Mouse (Mus musculus): Measurements from ENCODE around the gene Galnt7. TPM values are rescaled to one million over a fixed set of nuclear protein-coding genes. Genes with fewer than 3 reads are reported as not detected.

Galnt7 gene
- polyA plus RNA-seq, 1 experiment from 2014 or later, result 9.7 TPM

- no peaks in the 10 kb centered on the region for H3K4me1 ChIP-seq
- H3K9me3 ChIP-seq, result no peaks in the 10 kb centered on the region
- H3K36me3 ChIP-seq (replicated peaks), result no peaks in the 10 kb centered on the region
- no peak overlapping the region for H3K4me3 ChIP-seq
- H3K27me3 ChIP-seq (replicated peaks), result no peaks in the 10 kb centered on the region
- no peak overlapping the region for H3K27ac ChIP-seq
- H3K9ac ChIP-seq, result no peak overlapping the region
- no peak overlapping the region for H3K4me2 ChIP-seq
- no peak for ATAC-seq (replicated peaks)
- whole genome bisulfite sequencing, result 83% methylated on average over 7 of the region's 7 CpGs
These were observed 60.2 kb downstream of the Galnt7 start for GRCm38 (mm10) chr8:57592604-57593003.

- no peaks in the 10 kb centered on the region for H3K4me1 ChIP-seq
- WGBS, result 92% methylated on average over 4 of the region's 4 CpGs
- H3K9ac ChIP-seq, result no peak overlapping the region
- no peaks in the 10 kb centered on the region for H3K9me3 ChIP-seq
- H3K4me3 ChIP-seq, result no peak overlapping the region
- no peak overlapping the region for H3K27ac ChIP-seq
- no peak for ATAC-seq (replicated peaks)
- H3K4me2 ChIP-seq, result no peak overlapping the region
- H3K36me3 ChIP-seq (replicated peaks), result no peaks in the 10 kb centered on the region
- no peaks in the 10 kb centered on the region for H3K27me3 ChIP-seq (replicated peaks)
These were observed 61.2 kb downstream of the Galnt7 start for GRCm38 (mm10) chr8:57591681-57592080.

GRCm38 (mm10) chr8:57590015-57590414 is 62.8 kb downstream of the Galnt7 start:
- H3K4me2 ChIP-seq, result no peak overlapping the region
- no peaks in the 10 kb centered on the region for H3K36me3 ChIP-seq (replicated peaks)
- no peaks in the 10 kb centered on the region for H3K4me1 ChIP-seq
- WGBS, result 91% methylated on average over 8 of the region's 8 CpGs
- no peaks in the 10 kb centered on the region for H3K9me3 ChIP-seq
- no peaks in the 10 kb centered on the region for H3K27me3 ChIP-seq (replicated peaks)
- H3K9ac ChIP-seq, result no peak overlapping the region
- ATAC-seq (replicated peaks), result no peak
- H3K4me3 ChIP-seq, result no peak overlapping the region
- H3K27ac ChIP-seq, result no peak overlapping the region

- Histone ChIP-seq H3K4me1 (no peaks in the 10 kb centered on the region), H3K27me3 (replicated peaks) (no peaks in the 10 kb centered on the region), H3K9me3 (no peaks in the 10 kb centered on the region), H3K9ac (no peak overlapping the region), H3K4me2 (no peak overlapping the region), H3K36me3 (replicated peaks) (no peaks in the 10 kb centered on the region), H3K27ac (no peak overlapping the region), H3K4me3 (no peak overlapping the region)
- ATAC-seq (replicated peaks), result no peak
- 92% methylated on average over 9 of the region's 9 CpGs for WGBS
These were observed 63.7 kb downstream of the Galnt7 start for GRCm38 (mm10) chr8:57589176-57589575.

GRCm38 (mm10) chr8:57588604-57589003 is 64.2 kb downstream of the Galnt7 start:
- 87% methylated on average over 1 of the region's 1 CpGs for WGBS
- no peak for ATAC-seq (replicated peaks)
- H3K9ac ChIP-seq, result no peak overlapping the region

GRCm38 (mm10) chr8:57586667-57587066 is 66.2 kb downstream of the Galnt7 start:
- ATAC-seq (replicated peaks), result no peak
- H3K4me2 ChIP-seq, result no peak overlapping the region
- no peak overlapping the region for H3K27ac ChIP-seq
- H3K4me3 ChIP-seq, result no peak overlapping the region
- no peaks in the 10 kb centered on the region for H3K36me3 ChIP-seq (replicated peaks)
- no peaks in the 10 kb centered on the region for H3K27me3 ChIP-seq (replicated peaks)
- H3K9me3 ChIP-seq, result no peaks in the 10 kb centered on the region
- no peak overlapping the region for H3K9ac ChIP-seq
- WGBS, result 52% methylated on average over 4 of the region's 4 CpGs
- no peaks in the 10 kb centered on the region for H3K4me1 ChIP-seq

More at GRCm38 (mm10) chr8:57588604-57589003, 64.2 kb downstream of the Galnt7 start:
- H3K4me2 ChIP-seq, result no peak overlapping the region
- no peaks in the 10 kb centered on the region for H3K4me1 ChIP-seq
- H3K27me3 ChIP-seq (replicated peaks), result no peaks in the 10 kb centered on the region
- H3K36me3 ChIP-seq (replicated peaks), result no peaks in the 10 kb centered on the region
- H3K4me3 ChIP-seq, result no peak overlapping the region
- no peak overlapping the region for H3K27ac ChIP-seq
- no peaks in the 10 kb centered on the region for H3K9me3 ChIP-seq

- Histone ChIP-seq H3K27me3 (replicated peaks) (no peaks in the 10 kb centered on the region), H3K4me2 (no peak overlapping the region), H3K4me3 (no peak overlapping the region), H3K9me3 (no peaks in the 10 kb centered on the region), H3K4me1 (no peaks in the 10 kb centered on the region), H3K27ac (no peak overlapping the region), H3K36me3 (replicated peaks) (no peaks in the 10 kb centered on the region), H3K9ac (no peak overlapping the region)
- WGBS, result 37% methylated on average over 3 of the region's 3 CpGs
- no peak for ATAC-seq (replicated peaks)
These were observed 67.0 kb downstream of the Galnt7 start for GRCm38 (mm10) chr8:57585831-57586230.

GRCm38 (mm10) chr8:57585128-57585442 is 67.7 kb downstream of the Galnt7 start:
- no peak for ATAC-seq (replicated peaks)
- Histone ChIP-seq H3K4me3 (no peak overlapping the region), H3K9ac (no peak overlapping the region), H3K9me3 (no peaks in the 10 kb centered on the region), H3K4me2 (no peak overlapping the region), H3K27ac (no peak overlapping the region), H3K36me3 (replicated peaks) (no peaks in the 10 kb centered on the region), H3K27me3 (replicated peaks) (no peaks in the 10 kb centered on the region), H3K4me1 (no peaks in the 10 kb centered on the region)
- WGBS, result 91% methylated on average over 5 of the region's 5 CpGs

- Histone ChIP-seq H3K27ac (no peak overlapping the region), H3K9ac (no peak overlapping the region), H3K9me3 (no peaks in the 10 kb centered on the region), H3K27me3 (replicated peaks) (no peaks in the 10 kb centered on the region), H3K36me3 (replicated peaks) (no peaks in the 10 kb centered on the region), H3K4me3 (no peak overlapping the region), H3K4me1 (no peaks in the 10 kb centered on the region), H3K4me2 (no peak overlapping the region)
- WGBS, result 63% methylated on average over 8 of the region's 8 CpGs
- no peak for ATAC-seq (replicated peaks)
These were observed 68.3 kb downstream of the Galnt7 start for GRCm38 (mm10) chr8:57584416-57585127.

GRCm38 (mm10) chr8:57579845-57580244 is 73.0 kb downstream of the Galnt7 start:
- no peak overlapping the region for H3K9ac ChIP-seq
- H3K27ac ChIP-seq, result no peak overlapping the region
- H3K36me3 ChIP-seq (replicated peaks), result no peaks in the 10 kb centered on the region
- H3K4me1 ChIP-seq, result peaks cover 8% of the 10 kb centered on the region; the same call in 1 of the 2 replicates
- 80% methylated on average over 6 of the region's 6 CpGs for WGBS
- no peaks in the 10 kb centered on the region for H3K9me3 ChIP-seq
- H3K27me3 ChIP-seq (replicated peaks), result no peaks in the 10 kb centered on the region
- no peak overlapping the region for H3K4me3 ChIP-seq
- no peak for ATAC-seq (replicated peaks)
- no peak overlapping the region for H3K4me2 ChIP-seq

GRCm38 (mm10) chr8:57577301-57577700 is 75.5 kb downstream of the Galnt7 start:
- H3K4me2 ChIP-seq, result no peak overlapping the region
- 79% methylated on average over 5 of the region's 5 CpGs for WGBS
- no peak for ATAC-seq (replicated peaks)
- peaks cover 14% of the 10 kb centered on the region for H3K4me1 ChIP-seq
- H3K27ac ChIP-seq, result no peak overlapping the region
- H3K9ac ChIP-seq, result no peak overlapping the region
- no peaks in the 10 kb centered on the region for H3K27me3 ChIP-seq (replicated peaks)
- no peaks in the 10 kb centered on the region for H3K36me3 ChIP-seq (replicated peaks)
- H3K9me3 ChIP-seq, result no peaks in the 10 kb centered on the region
- H3K4me3 ChIP-seq, result no peak overlapping the region

GRCm38 (mm10) chr8:57576238-57576637 is 76.6 kb downstream of the Galnt7 start:
- Histone ChIP-seq H3K9me3 (no peaks in the 10 kb centered on the region), H3K4me2 (no peak overlapping the region), H3K9ac (no peak overlapping the region), H3K27me3 (replicated peaks) (no peaks in the 10 kb centered on the region), H3K4me1 (peaks cover 14% of the 10 kb centered on the region), H3K4me3 (no peak overlapping the region), H3K36me3 (replicated peaks) (no peaks in the 10 kb centered on the region), H3K27ac (no peak overlapping the region)
- WGBS, result 19% methylated on average over 7 of the region's 7 CpGs
- ATAC-seq (replicated peaks), result peak; percentile 65

GRCm38 (mm10) chr8:57575336-57575735 is 77.5 kb downstream of the Galnt7 start:
- no peaks in the 10 kb centered on the region for H3K36me3 ChIP-seq (replicated peaks)
- no peaks in the 10 kb centered on the region for H3K9me3 ChIP-seq
- H3K4me1 ChIP-seq, result peaks cover 14% of the 10 kb centered on the region
- ATAC-seq (replicated peaks), result no peak
- H3K9ac ChIP-seq, result no peak overlapping the region
- no peak overlapping the region for H3K27ac ChIP-seq
- H3K4me2 ChIP-seq, result no peak overlapping the region
- H3K27me3 ChIP-seq (replicated peaks), result no peaks in the 10 kb centered on the region
- WGBS, result 87% methylated on average over 9 of the region's 9 CpGs
- H3K4me3 ChIP-seq, result no peak overlapping the region

All from midbrain, embryonic 15.5 days (tissue).